Mouse (Mus musculus) retina, adult 2 months (tissue): ENCODE measurements around the gene Arhgdib.
"Not testable (repeated sequence)": the region's sequence is repeated elsewhere in the genome, so short reads cannot be mapped to it uniquely, and the experiment has no call there.

Experiments used
- DNase-seq: peaks from one replicate; pipeline ENCODE4 v3.0.0-alpha.2; 2012; ENCODE audit warnings: low read depth, low spot score

The Arhgdib gene

GRCm38 (mm10) chr6:136941051-136942021 lies at the start of gene Arhgdib:
Arhgdib (minus strand) TSS chr6:136941899.
- DNase-seq, result no peak

- DNase-seq, result no peak
Measured at GRCm38 (mm10) chr6:136990557-136990956, 48.9 kb upstream of the Arhgdib start.

- DNase-seq, result no peak
Measured at GRCm38 (mm10) chr6:136989824-136990497, 48.3 kb upstream of the Arhgdib start.

GRCm38 (mm10) chr6:136988536-136989060 lies 46.9 kb upstream of the Arhgdib start:
- no peak for DNase-seq

- DNase-seq, result no peak
Measured at GRCm38 (mm10) chr6:136986718-136987117, 45.0 kb upstream of the Arhgdib start.

GRCm38 (mm10) chr6:136986019-136986418 lies 44.3 kb upstream of the Arhgdib start:
- no peak for DNase-seq

GRCm38 (mm10) chr6:136983201-136983600 lies 41.5 kb upstream of the Arhgdib start:
- no peak for DNase-seq

GRCm38 (mm10) chr6:136982581-136982980 lies 40.9 kb upstream of the Arhgdib start:
- DNase-seq, result no peak

GRCm38 (mm10) chr6:136980331-136980746 lies 38.6 kb upstream of the Arhgdib start:
- no peak for DNase-seq

GRCm38 (mm10) chr6:136979274-136980082 lies 37.8 kb upstream of the Arhgdib start:
- no peak for DNase-seq

- DNase-seq, result not testable (repeated sequence)
Measured at GRCm38 (mm10) chr6:136968877-136969276, 27.2 kb upstream of the Arhgdib start.

GRCm38 (mm10) chr6:136967466-136967865 lies 25.8 kb upstream of the Arhgdib start:
- no peak for DNase-seq

GRCm38 (mm10) chr6:136965912-136966311 lies 24.2 kb upstream of the Arhgdib start:
- no peak for DNase-seq

- DNase-seq, result no peak
Measured at GRCm38 (mm10) chr6:136964609-136965510, 23.2 kb upstream of the Arhgdib start.

- DNase-seq, result no peak
Measured at GRCm38 (mm10) chr6:136962957-136963356, 21.3 kb upstream of the Arhgdib start.

- no peak for DNase-seq
Measured at GRCm38 (mm10) chr6:136959131-136959530, 17.4 kb upstream of the Arhgdib start.

GRCm38 (mm10) chr6:136957062-136957461 lies 15.4 kb upstream of the Arhgdib start:
- no peak for DNase-seq

GRCm38 (mm10) chr6:136955240-136955639 lies 13.5 kb upstream of the Arhgdib start:
- DNase-seq, result no peak

GRCm38 (mm10) chr6:136954715-136955114 lies 13.0 kb upstream of the Arhgdib start:
- no peak for DNase-seq

- no peak for DNase-seq
Measured at GRCm38 (mm10) chr6:136954192-136954591, 12.5 kb upstream of the Arhgdib start.
